In genomic region chr13:110967626-110968506, GRCm38 (mm10) we compare ENCODE assay signal across 8 mouse cellular contexts.
DNase-seq lines count a peak whose midpoint lies in the region; ATAC-seq and TF ChIP-seq lines count a peak whose summit lies in the region.

No protein-coding gene starts in this region.

- 55% methylated on average over 5 of the region's 5 CpGs for WGBS in forebrain, embryonic 11.5 days
- 38% methylated on average over 5 of the region's 5 CpGs for WGBS in heart, embryonic 16.5 days
- WGBS in kidney, postnatal 0 days: 30% methylated on average over 5 of the region's 5 CpGs
- 57% methylated on average over 5 of the region's 5 CpGs for WGBS in midbrain, embryonic 15.5 days
- 30% methylated on average over 5 of the region's 5 CpGs for WGBS in stomach, postnatal 0 days

- peak; percentile 54 for ATAC-seq in G1E (ENCODE audit: extremely low read depth, insufficient number of reproducible peaks, low FRiP score, poor library complexity, severe bottlenecking)
- ATAC-seq in forebrain, embryonic 11.5 days (replicated peaks; ENCODE audit: low FRiP score): peak; percentile 98
- peak; percentile 93 for ATAC-seq in heart, embryonic 16.5 days (replicated peaks; ENCODE audit: extremely low read depth, insufficient read depth, low FRiP score)
- peak; percentile 89 for ATAC-seq in kidney, postnatal 0 days (replicated peaks; ENCODE audit: low FRiP score, low read depth)
- ATAC-seq in midbrain, embryonic 15.5 days (replicated peaks): peak; percentile 98
- peak; percentile 94 for ATAC-seq in stomach, postnatal 0 days (ENCODE audit: low FRiP score, low TSS enrichment)

- no peak for TF ChIP-seq CTCF in G1E (IDR thresholded peaks at IDR 0.05; ENCODE audit: low read depth, low read length)
- TF ChIP-seq CTCF in kidney, postnatal 0 days (IDR thresholded peaks at IDR 0.05; ENCODE audit: low read depth): peak; percentile 84
- TF ChIP-seq CTCF in stomach, postnatal 0 days (IDR thresholded peaks at IDR 0.05; ENCODE audit: low read depth): peak; percentile 93

- peaks cover 2% of the 10 kb centered on the region; the same call in 1 of the 2 replicates for H3K27me3 ChIP-seq in G1E (ENCODE audit: insufficient read depth, low read length)
- no peaks in the 10 kb centered on the region for H3K27me3 ChIP-seq in forebrain, embryonic 11.5 days (ENCODE audit: control insufficient read depth, insufficient read depth, low read length)
- no peaks in the 10 kb centered on the region for H3K27me3 ChIP-seq in heart, embryonic 16.5 days (ENCODE audit: control insufficient read depth, insufficient read depth, low read length)
- no peaks in the 10 kb centered on the region for H3K27me3 ChIP-seq in kidney, postnatal 0 days (ENCODE audit: insufficient read depth, low read length)
- H3K27me3 ChIP-seq in midbrain, embryonic 15.5 days (replicated peaks): no peaks in the 10 kb centered on the region
- H3K27me3 ChIP-seq in stomach, postnatal 0 days (ENCODE audit: control insufficient read depth, insufficient read depth, low read length): no peaks in the 10 kb centered on the region

- TF ChIP-seq EP300 in stomach, postnatal 0 days (optimal IDR thresholded peaks at IDR 0.05): peak; percentile 18

- no peak overlapping the region for H3K9ac ChIP-seq in forebrain, embryonic 11.5 days (ENCODE audit: low read length)
- peak overlapping the region; percentile 49; the same call in 1 of the 2 replicates for H3K9ac ChIP-seq in heart, embryonic 16.5 days (ENCODE audit: low read length)
- H3K9ac ChIP-seq in kidney, postnatal 0 days (ENCODE audit: low read depth, low read length): no peak overlapping the region
- no peak overlapping the region for H3K9ac ChIP-seq in midbrain, embryonic 15.5 days
- H3K9ac ChIP-seq in stomach, postnatal 0 days (ENCODE audit: low read length): no peak overlapping the region

- no peaks in the 10 kb centered on the region for H3K4me1 ChIP-seq in G1E (ENCODE audit: insufficient read depth, low read depth, low read length)
- H3K4me1 ChIP-seq in forebrain, embryonic 11.5 days (replicated peaks; ENCODE audit: control insufficient read depth, insufficient read depth, low read length): no peaks in the 10 kb centered on the region
- H3K4me1 ChIP-seq in heart, embryonic 16.5 days (ENCODE audit: control insufficient read depth, insufficient read depth, low read length): peaks cover 19% of the 10 kb centered on the region
- H3K4me1 ChIP-seq in kidney, postnatal 0 days (replicated peaks; ENCODE audit: insufficient read depth, low read length): 0 out of 2 replicates have a peak, but pooled peaks cover 8% of the 10 kb centered on the region
- H3K4me1 ChIP-seq in midbrain, embryonic 15.5 days: peaks cover 11% of the 10 kb centered on the region
- no peaks in the 10 kb centered on the region; the same call in 1 of the 2 replicates for H3K4me1 ChIP-seq in stomach, postnatal 0 days (replicated peaks; ENCODE audit: control insufficient read depth, insufficient read depth)

- peaks cover 3% of the 10 kb centered on the region; the same call in 1 of the 2 replicates for H3K9me3 ChIP-seq in G1E (replicated peaks)
- H3K9me3 ChIP-seq in forebrain, embryonic 11.5 days (ENCODE audit: control insufficient read depth, low read length): no peaks in the 10 kb centered on the region
- no peaks in the 10 kb centered on the region for H3K9me3 ChIP-seq in heart, embryonic 16.5 days (replicated peaks; ENCODE audit: control insufficient read depth, low read length)
- H3K9me3 ChIP-seq in kidney, postnatal 0 days (replicated peaks; ENCODE audit: low read length): no peaks in the 10 kb centered on the region
- H3K9me3 ChIP-seq in midbrain, embryonic 15.5 days: no peaks in the 10 kb centered on the region
- H3K9me3 ChIP-seq in stomach, postnatal 0 days (ENCODE audit: control insufficient read depth, low read length): no peaks in the 10 kb centered on the region

- no peak for DNase-seq in G1E (ENCODE audit: low spot score)
- DNase-seq in c-Kit-positive CD71-negative TER-119-negative erythroid progenitor cells, embryonic 14.5 days (ENCODE audit: low read depth): peak; percentile 66
- peak; percentile 55 for DNase-seq in forebrain, embryonic 11.5 days (ENCODE audit: low spot score)
- peak; percentile 96 for DNase-seq in kidney, postnatal 0 days (ENCODE audit: low spot score)
- DNase-seq in liver: peak; percentile 28
- peak; percentile 48 for DNase-seq in stomach, postnatal 0 days (ENCODE audit: low spot score)

- no peak overlapping the region for H3K4me2 ChIP-seq in forebrain, embryonic 11.5 days (ENCODE audit: low read depth, low read length, severe bottlenecking)
- 0 out of 2 replicates have a peak overlapping the region, but pooled peaks have one; percentile 9 for H3K4me2 ChIP-seq in heart, embryonic 16.5 days (ENCODE audit: low read depth, low read length)
- H3K4me2 ChIP-seq in kidney, postnatal 0 days (ENCODE audit: low read length): peak overlapping the region; percentile 5; the same call in 1 of the 2 replicates
- no peak overlapping the region for H3K4me2 ChIP-seq in midbrain, embryonic 15.5 days
- H3K4me2 ChIP-seq in stomach, postnatal 0 days (replicated peaks; ENCODE audit: low read depth): 0 out of 2 replicates have a peak overlapping the region, but pooled peaks have one; percentile 6

- H3K4me3 ChIP-seq in G1E (ENCODE audit: low read depth, low read length): no peak overlapping the region
- H3K4me3 ChIP-seq in forebrain, embryonic 11.5 days (ENCODE audit: low read depth, low read length): no peak overlapping the region
- no peak overlapping the region for H3K4me3 ChIP-seq in heart, embryonic 16.5 days (ENCODE audit: low read length)
- H3K4me3 ChIP-seq in kidney, postnatal 0 days (replicated peaks; ENCODE audit: low read depth, low read length): no peak overlapping the region
- H3K4me3 ChIP-seq in midbrain, embryonic 15.5 days: no peak overlapping the region
- H3K4me3 ChIP-seq in stomach, postnatal 0 days (ENCODE audit: low read depth, low read length): no peak overlapping the region

- no peaks in the 10 kb centered on the region for H3K36me3 ChIP-seq in G1E (replicated peaks)
- H3K36me3 ChIP-seq in forebrain, embryonic 11.5 days (ENCODE audit: control insufficient read depth, insufficient read depth, low read length): no peaks in the 10 kb centered on the region
- no peaks in the 10 kb centered on the region for H3K36me3 ChIP-seq in heart, embryonic 16.5 days (ENCODE audit: control insufficient read depth, insufficient read depth)
- no peaks in the 10 kb centered on the region for H3K36me3 ChIP-seq in kidney, postnatal 0 days (ENCODE audit: insufficient read depth, low read length)
- H3K36me3 ChIP-seq in midbrain, embryonic 15.5 days (replicated peaks): no peaks in the 10 kb centered on the region
- no peaks in the 10 kb centered on the region for H3K36me3 ChIP-seq in stomach, postnatal 0 days (ENCODE audit: control insufficient read depth, insufficient read depth, low read length)

- no peak overlapping the region for H3K27ac ChIP-seq in forebrain, embryonic 11.5 days (ENCODE audit: low read depth, low read length)
- H3K27ac ChIP-seq in heart, embryonic 16.5 days (ENCODE audit: low read length): peak overlapping the region; percentile 85
- H3K27ac ChIP-seq in kidney, postnatal 0 days: peak overlapping the region; percentile 55; the same call in 1 of the 2 replicates
- H3K27ac ChIP-seq in midbrain, embryonic 15.5 days: 0 out of 2 replicates have a peak overlapping the region, but pooled peaks have one; percentile 4
- peak overlapping the region; percentile 78 for H3K27ac ChIP-seq in stomach, postnatal 0 days (replicated peaks)

Comparison
In these comparisons a context has a peak if more than half of its experiments do, and no peak if none do; other contexts are left out.
1. H3K4me2 ChIP-seq: peak in heart, embryonic 16.5 days (single experiment), kidney, postnatal 0 days (single experiment) and stomach, postnatal 0 days (single experiment); none in forebrain, embryonic 11.5 days (single experiment) and midbrain, embryonic 15.5 days (single experiment).
2. Peak in every context shown above with its lines, with median percentiles within 50 percentile points of each other: ATAC-seq.